Mouse (Mus musculus): ENCODE data around the gene Mc1r.
"Not testable (repeated sequence)": the region's sequence is repeated elsewhere in the genome, so short reads cannot be mapped to it uniquely, and the experiment has no call there.

The Mc1r gene

DNA sequence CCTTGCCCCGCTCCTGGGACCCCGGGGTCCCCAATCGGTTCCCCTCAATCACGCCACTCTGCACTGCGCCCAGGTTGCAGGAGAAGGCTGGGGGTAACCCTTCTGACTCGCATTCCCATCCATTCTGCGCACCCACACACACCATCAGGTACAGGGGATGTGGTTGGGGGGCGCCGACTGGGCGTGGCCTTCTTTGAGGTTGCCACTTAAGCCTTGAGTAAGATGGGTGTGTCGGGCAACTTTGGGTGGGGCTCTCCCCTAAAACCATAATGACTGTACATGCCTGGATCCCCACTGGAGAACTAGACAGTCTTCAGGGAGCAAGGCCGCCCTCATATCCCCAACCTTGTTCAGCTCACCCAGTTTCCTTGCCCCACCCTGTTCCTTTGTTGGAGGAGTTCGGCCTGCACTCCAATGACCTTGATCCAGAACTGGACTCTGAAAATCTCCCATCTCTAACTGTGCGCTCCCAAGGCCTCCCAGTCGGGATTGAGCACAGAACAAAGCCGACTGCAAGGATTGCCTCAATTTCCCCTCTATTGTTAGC lies 4.9 kb downstream of the Mc1r start:
- DNase-seq, result no peak

DNA sequence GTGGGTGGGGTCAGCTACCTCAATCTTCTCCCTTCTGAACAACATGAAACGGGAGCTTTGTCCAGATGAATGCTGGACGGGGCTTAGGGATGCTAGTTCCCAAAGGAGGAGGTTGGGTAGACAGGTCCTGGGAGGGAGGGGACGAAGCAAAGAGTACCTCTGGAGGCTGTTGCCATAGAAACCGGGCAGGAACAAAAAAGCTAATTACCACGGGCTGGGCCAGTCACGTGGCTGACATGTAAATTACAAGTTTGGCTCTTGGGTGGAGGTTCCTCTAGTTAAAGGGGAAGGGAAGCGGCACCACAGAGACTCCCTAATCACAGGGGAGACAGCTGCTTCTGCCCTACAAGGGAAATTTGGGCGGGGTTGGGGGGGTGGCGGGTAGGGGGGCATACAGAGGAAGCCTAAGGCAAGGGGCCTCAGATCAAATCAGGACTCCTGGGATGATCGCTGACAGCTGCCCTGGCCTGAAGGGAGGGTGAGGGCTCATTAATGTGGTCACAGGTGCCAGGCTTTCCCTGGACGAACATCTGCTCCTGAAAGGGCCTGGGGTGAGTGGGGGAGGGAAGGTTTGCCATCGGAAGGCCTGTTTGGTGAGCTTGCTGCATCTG lies 5.8 kb downstream of the Mc1r start:
- DNase-seq, result peak in 1 of 2 experiments; percentile 39

DNA sequence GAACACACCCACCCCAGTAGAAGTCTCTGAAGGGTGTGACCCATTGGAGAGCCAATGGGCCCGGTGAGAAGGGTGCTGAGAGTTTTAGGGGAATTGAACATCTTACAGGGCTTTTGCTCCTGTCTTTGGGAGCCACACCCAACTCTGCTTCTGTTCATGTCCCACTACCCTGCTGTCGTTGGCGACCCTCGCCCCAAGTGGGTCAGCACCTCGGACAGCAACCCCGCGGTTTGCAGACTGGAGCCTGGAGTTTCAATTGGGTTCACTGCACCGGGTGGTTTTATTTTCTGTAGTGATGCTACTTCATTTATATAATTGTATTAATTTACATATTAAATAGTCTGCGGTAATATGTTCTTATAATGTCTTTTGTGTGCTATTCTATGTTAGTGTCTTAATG lies 7.3 kb downstream of the Mc1r start:
- no peak for DNase-seq

DNA sequence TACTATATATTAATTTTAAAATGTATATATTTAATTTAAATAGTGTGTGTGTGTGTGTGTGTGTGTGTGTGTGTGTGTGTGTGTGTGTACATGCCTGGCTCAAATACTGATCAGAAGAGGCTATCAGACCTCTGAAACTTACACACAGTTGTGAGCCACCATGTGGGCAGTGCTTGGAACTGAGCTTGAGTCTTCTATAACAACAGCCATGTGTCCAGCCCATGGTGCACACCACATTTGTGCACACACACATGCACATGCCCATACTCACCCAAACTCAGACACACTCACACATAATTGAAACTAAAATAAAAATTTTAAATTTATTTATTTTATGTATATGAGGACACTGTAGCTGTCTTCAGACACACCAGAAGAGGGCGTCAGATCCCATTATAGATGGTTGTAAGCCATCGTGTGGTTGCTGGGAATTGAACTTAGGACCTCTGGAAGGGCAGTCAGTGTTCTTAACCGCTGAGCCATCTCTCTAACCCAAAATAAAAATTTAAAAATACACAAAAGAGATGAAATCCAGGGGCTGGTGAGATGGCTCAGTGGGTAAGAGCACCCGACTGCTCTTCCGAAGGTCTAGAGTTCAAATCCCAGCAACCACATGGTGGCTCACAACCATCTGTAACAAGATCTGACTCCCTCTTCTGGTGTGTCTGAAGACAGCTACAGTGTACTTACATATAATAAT lies 8.2 kb downstream of the Mc1r start:
- not testable (repeated sequence) for DNase-seq

DNA sequence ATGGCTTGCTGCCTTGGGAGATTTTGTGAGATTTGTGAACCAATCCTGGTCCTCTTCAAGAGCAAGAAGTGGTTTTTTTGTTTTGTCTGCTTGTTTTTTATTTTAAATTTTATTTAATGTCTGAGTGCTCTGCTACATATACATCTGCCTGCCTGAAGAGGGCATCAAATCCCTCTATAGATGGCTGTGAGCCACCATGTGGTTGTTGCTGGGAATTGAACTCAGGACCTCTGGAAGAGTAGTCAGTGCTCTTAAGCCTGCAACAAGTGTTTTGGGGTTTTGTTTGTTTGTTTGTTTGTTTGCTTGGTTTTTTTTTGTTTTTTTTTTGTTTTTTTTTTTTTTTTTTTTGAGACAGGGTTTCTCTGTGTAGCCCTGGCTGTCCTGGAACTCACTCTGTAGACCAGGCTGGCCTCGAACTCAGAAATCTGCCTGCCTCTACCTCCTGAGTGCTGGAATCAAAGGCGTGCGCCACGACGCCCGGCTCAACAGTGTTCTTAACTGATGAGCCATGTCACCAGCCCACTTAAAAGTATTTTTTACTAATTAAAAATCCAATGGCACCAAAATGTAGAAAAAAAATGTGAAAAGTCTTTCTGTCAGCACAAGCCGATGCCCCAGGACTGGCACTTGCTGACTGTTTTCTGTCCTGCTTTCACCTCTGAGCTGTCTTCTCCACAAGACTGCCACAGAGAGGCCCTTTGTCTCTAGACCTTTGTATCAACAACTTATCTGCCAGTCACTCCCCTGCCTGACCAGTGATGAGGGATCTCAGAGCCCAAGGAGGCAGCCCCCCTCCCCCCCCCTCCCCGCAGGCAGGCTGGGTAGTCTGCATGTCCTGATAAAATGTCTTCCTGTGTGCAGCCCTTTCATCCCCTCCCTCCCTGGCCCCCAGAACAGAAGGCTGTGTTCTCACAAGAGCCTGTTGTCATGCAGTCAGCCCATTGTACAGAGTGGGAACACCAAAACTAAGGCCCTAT lies 9.3 kb downstream of the Mc1r start:
- no peak for DNase-seq

DNA sequence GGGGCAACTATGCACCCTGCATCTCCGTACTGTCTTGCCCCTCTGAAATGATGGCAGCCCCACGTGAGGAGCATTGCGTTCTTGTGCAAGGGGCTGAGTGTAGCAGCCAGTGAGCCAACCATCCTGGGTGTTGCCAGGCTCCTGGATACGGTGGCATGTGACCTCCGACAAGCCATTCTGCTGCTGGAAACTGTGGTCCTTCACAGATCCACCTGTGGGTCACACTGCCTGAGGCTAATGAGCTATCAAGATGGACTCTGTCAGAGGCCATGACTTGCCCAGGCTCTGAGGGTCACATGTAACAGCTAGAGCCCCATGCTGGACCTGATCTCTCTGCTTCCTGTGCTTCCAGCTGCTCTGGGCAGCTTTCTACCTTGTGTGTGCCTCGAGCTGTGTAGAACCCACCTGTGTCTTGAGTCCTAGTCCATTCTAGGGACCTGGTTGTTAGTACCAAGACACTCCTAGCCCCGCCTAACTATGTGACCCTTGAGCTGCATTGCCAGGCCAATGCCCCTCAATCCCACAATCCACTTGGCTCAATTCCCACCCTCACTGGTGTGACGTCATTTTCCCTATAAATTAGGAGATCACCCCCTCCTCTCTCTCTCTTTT lies 10.1 kb downstream of the Mc1r start:
- no peak for DNase-seq

DNA sequence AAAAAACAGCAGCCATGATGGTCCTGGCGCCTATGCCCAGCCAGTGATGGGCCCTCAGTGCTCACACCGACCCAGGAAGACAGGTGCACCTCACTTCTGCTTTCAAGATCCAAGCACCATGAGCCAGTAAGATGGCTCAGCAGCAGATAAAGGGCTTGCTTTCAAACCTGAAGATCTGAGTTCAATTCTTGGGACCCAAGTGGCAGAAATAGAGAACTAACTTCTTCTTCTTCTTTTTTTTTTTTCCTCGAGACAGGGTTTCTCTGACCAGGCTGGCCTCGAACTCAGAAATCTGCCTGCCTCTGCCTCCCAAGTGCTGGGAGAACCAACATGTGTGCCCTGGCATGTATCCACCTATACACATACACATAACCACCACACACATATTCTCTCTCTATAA lies 12.8 kb downstream of the Mc1r start:
- DNase-seq, result no peak

DNA sequence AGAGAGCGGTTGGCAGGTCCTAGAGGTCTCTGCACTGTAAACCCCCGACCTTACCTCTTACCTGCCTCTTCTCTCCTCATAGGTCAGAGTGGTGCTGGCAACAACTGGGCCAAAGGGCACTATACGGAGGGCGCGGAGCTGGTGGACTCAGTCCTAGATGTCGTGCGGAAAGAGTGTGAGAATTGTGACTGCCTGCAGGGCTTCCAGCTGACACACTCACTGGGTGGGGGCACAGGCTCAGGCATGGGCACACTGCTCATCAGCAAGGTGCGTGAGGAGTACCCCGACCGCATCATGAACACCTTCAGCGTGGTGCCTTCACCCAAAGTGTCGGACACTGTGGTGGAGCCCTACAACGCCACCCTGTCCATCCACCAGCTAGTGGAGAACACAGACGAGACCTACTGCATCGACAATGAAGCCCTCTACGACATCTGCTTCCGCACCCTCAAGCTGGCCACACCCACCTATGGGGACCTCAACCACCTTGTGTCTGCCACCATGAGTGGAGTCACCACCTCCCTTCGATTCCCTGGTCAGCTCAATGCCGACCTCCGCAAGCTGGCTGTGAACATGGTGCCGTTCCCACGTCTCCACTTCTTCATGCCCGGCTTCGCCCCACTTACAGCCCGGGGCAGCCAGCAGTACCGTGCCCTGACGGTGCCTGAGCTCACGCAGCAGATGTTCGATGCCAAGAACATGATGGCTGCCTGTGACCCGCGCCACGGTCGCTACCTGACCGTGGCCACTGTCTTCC lies 13.8 kb downstream of the Mc1r start:
- no peak for DNase-seq

GRCm38 (mm10) chr8:123421325-123421724 lies 14.4 kb downstream of the Mc1r start:
- no peak for DNase-seq

- DNase-seq, result no peak
Observed at GRCm38 (mm10) chr8:123422056-123422780, 15.3 kb downstream of the Mc1r start.

DNA sequence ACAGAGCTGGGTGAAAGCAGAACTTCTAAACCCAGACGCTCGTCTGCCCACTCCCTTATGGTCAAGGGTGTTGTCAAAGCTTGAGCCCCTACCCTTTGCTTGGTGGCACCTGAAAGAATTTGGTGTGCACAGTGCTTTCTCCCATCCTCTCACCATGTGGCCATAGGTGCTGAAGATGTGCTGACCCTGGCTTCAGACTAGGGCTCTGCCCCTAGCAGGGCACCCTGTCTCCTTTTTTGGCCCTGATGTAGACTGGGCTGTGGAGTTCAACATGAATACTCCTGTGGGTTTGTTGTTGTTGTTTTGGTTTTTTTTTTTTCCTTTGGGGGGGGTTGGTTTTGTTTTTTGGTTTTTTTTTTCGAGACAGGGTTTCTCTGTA lies 15.9 kb downstream of the Mc1r start:
- DNase-seq, result no peak

DNA sequence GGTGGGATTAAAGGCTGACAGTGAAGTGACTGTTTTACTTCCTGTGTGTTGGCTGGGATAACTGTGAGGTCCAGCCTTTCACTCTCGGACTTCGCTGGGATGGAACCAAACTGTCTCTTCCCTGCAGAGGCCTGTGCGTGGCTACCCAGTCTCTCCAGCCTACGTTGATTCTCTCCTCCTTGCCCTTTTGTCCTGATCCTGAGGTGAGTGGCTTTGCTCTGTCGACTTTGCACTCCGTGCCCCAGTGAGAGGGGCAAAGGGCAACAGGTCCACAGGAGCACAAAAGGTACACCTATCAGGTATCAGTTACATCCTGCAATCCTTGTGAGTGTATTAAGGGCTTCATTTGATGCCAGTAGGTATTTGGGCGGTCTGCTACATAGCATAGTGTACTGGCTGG lies 16.5 kb downstream of the Mc1r start, which contains the start of gene Def8:
Gene Def8 (plus strand): TSS at position 87 of the 400 bp plus-strand sequence.
- no peak for DNase-seq

GRCm38 (mm10) chr8:123426511-123427509 lies 19.9 kb downstream of the Mc1r start:
- DNase-seq, result no peak

- DNase-seq, result no peak
Observed at GRCm38 (mm10) chr8:123427639-123428275, 20.9 kb downstream of the Mc1r start.

DNA sequence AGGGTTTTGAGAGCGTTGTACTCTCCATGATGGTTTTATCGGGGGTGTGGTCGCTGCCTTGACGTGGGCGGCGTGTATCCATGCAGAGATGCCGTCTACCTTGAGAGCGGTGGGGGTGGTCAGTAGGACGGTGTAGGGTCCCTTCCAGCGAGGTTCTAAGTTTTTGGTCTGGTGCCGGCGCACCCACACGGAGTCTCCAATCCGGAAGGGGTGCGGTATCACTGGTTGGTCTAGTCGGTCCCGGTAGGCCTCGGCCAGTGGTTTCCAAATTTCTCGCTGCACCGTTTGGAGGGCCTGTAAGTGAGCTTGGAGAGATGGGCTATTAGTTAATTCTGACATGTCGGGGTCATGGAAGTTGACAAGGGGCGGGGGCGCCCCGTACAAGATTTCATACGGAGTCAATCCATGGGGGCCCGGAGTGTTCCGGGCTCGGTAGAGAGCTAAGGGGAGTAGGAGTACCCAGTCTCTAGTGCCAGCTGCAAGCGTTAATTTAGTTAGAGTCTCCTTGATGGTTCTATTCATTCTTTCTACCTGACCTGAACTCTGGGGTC lies 21.5 kb downstream of the Mc1r start:
- no peak for DNase-seq

DNA sequence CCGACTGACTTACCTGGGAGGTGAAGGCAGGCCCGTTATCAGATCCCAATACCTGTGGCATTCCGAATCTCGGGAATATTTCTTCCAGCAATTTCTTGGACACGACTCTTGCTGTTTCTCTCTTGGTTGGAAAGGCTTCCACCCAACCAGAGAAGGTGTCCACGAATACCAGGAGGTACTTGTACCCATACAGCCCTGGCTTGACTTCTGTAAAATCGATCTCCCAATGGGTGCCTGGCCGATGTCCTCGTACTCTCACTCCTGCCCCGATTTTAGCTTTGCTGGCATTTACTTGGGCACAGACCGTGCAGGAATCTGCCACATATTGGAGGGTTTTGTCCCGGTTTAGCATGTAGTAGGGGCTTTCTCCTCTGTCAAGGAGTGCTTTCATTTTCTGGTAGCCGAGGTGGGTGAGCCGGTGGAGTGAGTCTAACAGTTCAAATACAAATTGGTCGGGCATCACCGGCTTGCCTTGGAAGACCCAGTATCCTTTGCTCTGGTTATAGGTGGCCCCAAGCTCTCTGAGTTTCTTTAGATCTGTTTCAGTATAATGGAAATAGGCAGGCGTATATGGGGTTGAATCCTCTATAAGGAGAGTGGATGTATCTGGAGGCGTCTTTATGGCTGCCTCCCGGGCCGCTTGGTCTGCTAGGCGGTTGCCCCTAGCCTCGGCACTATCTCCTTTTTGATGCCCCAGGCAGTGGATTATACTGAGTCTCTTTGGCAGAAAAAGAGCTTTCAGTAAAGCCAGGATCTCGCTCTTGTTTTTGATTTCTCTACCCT lies 22.2 kb downstream of the Mc1r start:
- DNase-seq, result no peak

DNA sequence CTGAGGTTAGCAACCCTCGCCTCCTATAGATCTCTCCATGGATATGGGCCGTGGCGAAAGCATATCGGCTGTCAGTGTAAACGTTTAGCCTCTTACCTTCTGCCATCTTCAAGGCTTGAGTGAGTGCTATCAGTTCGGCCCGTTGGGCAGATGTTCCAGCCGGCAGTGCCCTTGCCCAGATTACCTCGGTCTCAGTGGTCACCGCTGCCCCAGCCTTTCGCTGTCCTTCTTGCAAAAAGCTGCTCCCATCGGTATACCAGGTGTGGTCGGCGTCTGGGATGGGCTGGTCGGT lies 22.8 kb downstream of the Mc1r start:
- DNase-seq, result not testable (repeated sequence)

- not testable (repeated sequence) for DNase-seq
Observed at GRCm38 (mm10) chr8:123430936-123431335, 24.0 kb downstream of the Mc1r start.

All from thymus, adult 18-20 months (tissue).